Mouse (Mus musculus) naive thymus-derived CD4-positive, alpha-beta T cell, adult 2 months (primary cell): ENCODE data around the gene Bik.

Experiments
- DNase-seq: peaks from one replicate; pipeline ENCODE4 v3.0.0-alpha.2; 2011; ENCODE audit warnings: low read depth

Gene Bik

DNA sequence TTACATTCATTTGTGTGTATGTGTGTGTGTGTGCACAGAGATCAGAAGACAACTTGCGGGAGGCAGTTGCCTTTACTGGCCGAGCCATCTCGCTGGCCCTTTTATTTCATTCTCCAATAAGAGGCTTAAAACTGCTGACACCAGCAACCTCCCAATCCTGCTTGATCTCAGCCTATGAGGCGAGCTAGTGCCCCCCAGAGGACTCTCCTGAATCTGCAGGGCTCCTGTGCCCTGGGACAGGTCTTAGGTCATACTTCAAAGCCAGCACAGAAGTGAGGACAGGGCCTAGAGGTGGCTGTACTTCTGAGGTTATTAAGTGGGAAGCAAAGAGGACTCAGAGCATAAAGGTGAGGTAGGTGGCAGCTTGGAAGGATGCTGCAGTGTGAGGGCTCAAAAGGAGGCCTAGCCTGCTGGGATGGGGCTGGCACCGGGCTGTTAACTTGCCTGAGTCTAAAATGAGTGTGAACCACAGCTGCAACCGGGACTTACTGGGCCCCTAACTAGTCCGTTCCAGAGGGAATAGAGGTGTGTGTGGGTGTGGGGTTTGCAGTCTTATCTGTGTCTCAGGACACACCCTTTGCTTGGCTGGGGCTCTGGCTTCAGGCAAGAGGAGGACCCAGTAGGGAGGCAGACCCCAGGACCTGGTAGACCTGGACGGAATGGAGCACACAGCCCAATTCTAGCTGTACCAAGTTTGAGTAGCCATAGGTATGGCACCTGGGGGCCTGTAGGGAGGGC, 56.9 kb downstream of the Bik start:
- peak; percentile 62 for DNase-seq

GRCm38 (mm10) chr15:83584741-83585220, 58.1 kb downstream of the Bik start:
- no peak for DNase-seq

- no peak for DNase-seq
Measured at GRCm38 (mm10) chr15:83590841-83591240, 64.2 kb downstream of the Bik start.

GRCm38 (mm10) chr15:83591758-83592157, 65.1 kb downstream of the Bik start:
- no peak for DNase-seq

DNA sequence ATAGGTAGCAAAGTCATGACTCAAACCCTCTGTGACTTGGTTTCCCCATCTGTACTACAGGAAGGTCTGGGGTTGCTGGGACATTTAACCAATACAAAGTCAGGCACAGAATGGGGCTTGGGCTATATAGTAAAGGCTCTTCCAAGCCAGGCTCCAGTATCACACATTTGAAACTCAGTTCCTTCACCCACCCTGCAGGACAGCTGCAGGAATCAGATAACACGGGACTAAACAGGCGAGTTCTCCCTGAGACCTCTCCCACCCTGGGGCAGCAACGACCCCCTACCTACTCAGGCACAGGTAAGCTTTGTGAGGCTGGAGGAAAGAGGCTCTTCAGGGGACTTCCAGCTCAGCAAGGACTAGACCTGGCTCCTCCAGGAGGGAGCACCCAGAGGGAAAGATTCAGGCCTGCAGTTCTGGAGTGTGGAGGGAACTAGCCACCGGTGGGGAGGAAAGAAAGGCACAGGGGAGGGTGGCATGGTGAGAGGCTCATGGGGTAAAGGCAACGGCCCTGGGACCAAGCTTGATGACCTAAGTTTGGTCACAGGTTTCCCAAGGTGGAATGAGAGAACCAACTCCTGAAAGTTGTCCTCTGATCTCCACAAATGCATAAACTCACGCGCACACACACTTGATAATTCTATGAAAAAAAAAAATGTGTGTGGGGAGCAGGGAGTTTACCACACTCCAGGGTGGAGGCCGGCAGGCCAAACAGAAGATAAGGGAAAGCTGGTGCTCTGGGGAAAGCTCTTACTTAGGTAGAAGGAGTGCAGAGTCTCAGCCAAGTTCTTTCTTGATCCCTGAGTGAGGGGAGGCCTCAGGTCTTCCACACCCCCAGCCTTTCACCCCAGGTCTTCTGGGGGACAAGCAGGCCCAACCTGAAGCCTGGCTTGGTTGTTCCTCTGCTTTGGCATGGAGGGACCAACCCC, 65.9 kb downstream of the Bik start:
- DNase-seq = no peak

DNA sequence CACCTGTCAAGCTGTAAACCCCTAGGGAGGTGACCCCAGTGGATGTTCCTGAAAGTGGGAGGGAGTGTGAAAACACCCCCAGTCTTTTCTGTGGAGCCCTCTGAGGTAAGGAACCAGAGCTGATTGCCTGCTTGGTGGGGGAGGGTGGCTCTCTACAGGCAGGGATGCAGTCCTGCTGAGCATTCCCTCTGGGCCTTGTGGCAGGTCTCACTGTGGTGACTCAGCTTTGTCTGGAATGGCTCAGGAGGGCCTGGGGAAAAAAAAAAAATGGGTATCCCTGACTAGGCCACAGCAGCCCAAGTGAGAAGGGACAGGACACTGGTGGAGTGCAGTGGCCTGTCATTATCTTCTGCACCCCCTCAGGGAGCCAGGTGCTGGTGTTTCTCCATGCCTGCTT, 66.5 kb downstream of the Bik start:
- no peak for DNase-seq

- peak; percentile 44 for DNase-seq
Measured at GRCm38 (mm10) chr15:83593702-83594512, 67.2 kb downstream of the Bik start.
